Mouse (Mus musculus): ENCODE data around the gene Guk1. TPM values are rescaled to one million over a fixed set of nuclear protein-coding genes. Genes with fewer than 3 reads are reported as not detected.
A peak's percentile ranks its signal among the peaks of the same experiment; 100 is the strongest.

The Guk1 gene
- polyA plus RNA-seq, 1 experiment = 79.8 TPM

GRCm38 (mm10) chr11:59201216-59202002, 9.4 kb upstream of the Guk1 start:
- H3K36me3 ChIP-seq (ENCODE audit: control insufficient read depth, insufficient read depth, low read length) = no peaks in the 10 kb centered on the region
- peaks cover 13% of the 10 kb centered on the region for H3K4me1 ChIP-seq (replicated peaks; ENCODE audit: control insufficient read depth, insufficient read depth, low read length)
- 18% methylated on average over 16 of the region's 16 CpGs for WGBS
- peak overlapping the region; percentile 64 for H3K4me3 ChIP-seq (ENCODE audit: control insufficient read depth, insufficient read depth, low read length)
- H3K27ac ChIP-seq (ENCODE audit: control insufficient read depth, insufficient read depth, low read length) = peak overlapping the region; percentile 45; the same call in 1 of the 2 replicates
- no peak for DNase-seq
- no peak for TF ChIP-seq POLR2A (IDR thresholded peaks at IDR 0.05; ENCODE audit: control insufficient read depth, extremely low read depth, insufficient read depth, low read length, poor library complexity)
- TF ChIP-seq CTCF (IDR thresholded peaks at IDR 0.05; ENCODE audit: borderline replicate concordance, control insufficient read depth, extremely low read depth, insufficient read depth, low read length, poor library complexity) = no peak
- H3K27me3 ChIP-seq (ENCODE audit: control insufficient read depth, insufficient read depth, low read length) = no peaks in the 10 kb centered on the region

GRCm38 (mm10) chr11:59196230-59196629, 4.2 kb upstream of the Guk1 start:
- DNase-seq = no peak
- TF ChIP-seq CTCF (IDR thresholded peaks at IDR 0.05; ENCODE audit: borderline replicate concordance, control insufficient read depth, extremely low read depth, insufficient read depth, low read length, poor library complexity) (no peak), POLR2A (IDR thresholded peaks at IDR 0.05; ENCODE audit: control insufficient read depth, extremely low read depth, insufficient read depth, low read length, poor library complexity) (no peak)
- no peaks in the 10 kb centered on the region for H3K36me3 ChIP-seq (ENCODE audit: control insufficient read depth, insufficient read depth, low read length)

GRCm38 (mm10) chr11:59191231-59192058, 567 bp downstream of the Guk1 start:
- H3K4me1 ChIP-seq (replicated peaks; ENCODE audit: control insufficient read depth, insufficient read depth, low read length) = peaks cover 7% of the 10 kb centered on the region
- H3K27me3 ChIP-seq (ENCODE audit: control insufficient read depth, insufficient read depth, low read length) = no peaks in the 10 kb centered on the region
- DNase-seq = peak; percentile 89
- TF ChIP-seq POLR2A (IDR thresholded peaks at IDR 0.05; ENCODE audit: control insufficient read depth, extremely low read depth, insufficient read depth, low read length, poor library complexity) = peak; percentile 87
- no peak; the same call in 1 of the 2 replicates for TF ChIP-seq CTCF (IDR thresholded peaks at IDR 0.05; ENCODE audit: borderline replicate concordance, control insufficient read depth, extremely low read depth, insufficient read depth, low read length, poor library complexity)
- peak overlapping the region; percentile 23; the same call in 1 of the 2 replicates for H3K27ac ChIP-seq (ENCODE audit: control insufficient read depth, insufficient read depth, low read length)
- WGBS = under 1% methylated on average over 59 of the region's 59 CpGs
- H3K36me3 ChIP-seq (ENCODE audit: control insufficient read depth, insufficient read depth, low read length) = no peaks in the 10 kb centered on the region
- H3K4me3 ChIP-seq (ENCODE audit: control insufficient read depth, insufficient read depth, low read length) = peak overlapping the region; percentile 71

More at GRCm38 (mm10) chr11:59196230-59196629, 4.2 kb upstream of the Guk1 start:
- no peak overlapping the region for H3K27ac ChIP-seq (ENCODE audit: control insufficient read depth, insufficient read depth, low read length)
- H3K4me3 ChIP-seq (ENCODE audit: control insufficient read depth, insufficient read depth, low read length) = no peak overlapping the region
- H3K27me3 ChIP-seq (ENCODE audit: control insufficient read depth, insufficient read depth, low read length) = no peaks in the 10 kb centered on the region
- peaks cover 5% of the 10 kb centered on the region for H3K4me1 ChIP-seq (replicated peaks; ENCODE audit: control insufficient read depth, insufficient read depth, low read length)

GRCm38 (mm10) chr11:59187706-59188105, 4.3 kb downstream of the Guk1 start:
- Histone ChIP-seq H3K27me3 (ENCODE audit: control insufficient read depth, insufficient read depth, low read length) (no peaks in the 10 kb centered on the region), H3K27ac (ENCODE audit: control insufficient read depth, insufficient read depth, low read length) (no peak overlapping the region), H3K36me3 (ENCODE audit: control insufficient read depth, insufficient read depth, low read length) (no peaks in the 10 kb centered on the region), H3K4me3 (ENCODE audit: control insufficient read depth, insufficient read depth, low read length) (no peak overlapping the region), H3K4me1 (replicated peaks; ENCODE audit: control insufficient read depth, insufficient read depth, low read length) (peaks cover 7% of the 10 kb centered on the region)
- TF ChIP-seq CTCF (IDR thresholded peaks at IDR 0.05; ENCODE audit: borderline replicate concordance, control insufficient read depth, extremely low read depth, insufficient read depth, low read length, poor library complexity) = no peak
- TF ChIP-seq POLR2A (IDR thresholded peaks at IDR 0.05; ENCODE audit: control insufficient read depth, extremely low read depth, insufficient read depth, low read length, poor library complexity) = no peak
- no peak for DNase-seq
- 91% methylated on average over 6 of the region's 6 CpGs for WGBS

GRCm38 (mm10) chr11:59185490-59185889, 6.5 kb downstream of the Guk1 start:
- Histone ChIP-seq H3K27ac (ENCODE audit: control insufficient read depth, insufficient read depth, low read length) (no peak overlapping the region), H3K4me1 (replicated peaks; ENCODE audit: control insufficient read depth, insufficient read depth, low read length) (no peaks in the 10 kb centered on the region), H3K27me3 (ENCODE audit: control insufficient read depth, insufficient read depth, low read length) (no peaks in the 10 kb centered on the region), H3K4me3 (ENCODE audit: control insufficient read depth, insufficient read depth, low read length) (no peak overlapping the region), H3K36me3 (ENCODE audit: control insufficient read depth, insufficient read depth, low read length) (no peaks in the 10 kb centered on the region)
- 91% methylated on average over 5 of the region's 5 CpGs for whole genome bisulfite sequencing
- DNase-seq = no peak
- TF ChIP-seq POLR2A (IDR thresholded peaks at IDR 0.05; ENCODE audit: control insufficient read depth, extremely low read depth, insufficient read depth, low read length, poor library complexity) (no peak), CTCF (IDR thresholded peaks at IDR 0.05; ENCODE audit: borderline replicate concordance, control insufficient read depth, extremely low read depth, insufficient read depth, low read length, poor library complexity) (no peak)

- 64% methylated on average over 3 of the region's 3 CpGs for WGBS
- no peak for DNase-seq
- H3K4me1 ChIP-seq (replicated peaks; ENCODE audit: control insufficient read depth, insufficient read depth, low read length) = no peaks in the 10 kb centered on the region
- no peak overlapping the region for H3K4me3 ChIP-seq (ENCODE audit: control insufficient read depth, insufficient read depth, low read length)
- H3K36me3 ChIP-seq (ENCODE audit: control insufficient read depth, insufficient read depth, low read length) = no peaks in the 10 kb centered on the region
- no peaks in the 10 kb centered on the region for H3K27me3 ChIP-seq (ENCODE audit: control insufficient read depth, insufficient read depth, low read length)
- H3K27ac ChIP-seq (ENCODE audit: control insufficient read depth, insufficient read depth, low read length) = no peak overlapping the region
- no peak for TF ChIP-seq POLR2A (IDR thresholded peaks at IDR 0.05; ENCODE audit: control insufficient read depth, extremely low read depth, insufficient read depth, low read length, poor library complexity)
- no peak for TF ChIP-seq CTCF (IDR thresholded peaks at IDR 0.05; ENCODE audit: borderline replicate concordance, control insufficient read depth, extremely low read depth, insufficient read depth, low read length, poor library complexity)
These were observed 8.2 kb downstream of the Guk1 start for GRCm38 (mm10) chr11:59183821-59184220.
